Mouse (Mus musculus) neural tube, embryonic 12.5 days (tissue): Measurements from ENCODE around the gene St6galnac6. TPM values are rescaled to one million over a fixed set of nuclear protein-coding genes. Genes with fewer than 3 reads are reported as not detected.

Source experiments
- ATAC-seq: fragments of 200-750 bp; cut with Nextera tagmentation; 2 replicates; pipeline ENCODE4 v1.8.0; 2017; ENCODE audit warnings: low read depth, mild to moderate bottlenecking, moderate TSS enrichment, moderate library complexity; ENCODE audit not compliant: low FRiP score
- H3K27ac ChIP-seq: fragments of 300-500 bp; sonication (generic); 2 replicates; pipeline ENCODE4 v1.5.1; 2016
- H3K27me3 ChIP-seq: fragments of 300-500 bp; sonication (generic); replicated peaks from 2 replicates; pipeline ENCODE4 v1.6.1; 2016; ENCODE audit warnings: mild to moderate bottlenecking
- H3K36me3 ChIP-seq: fragments of 300-500 bp; sonication (generic); 2 replicates; pipeline ENCODE4 v1.6.1; 2016; ENCODE audit warnings: mild to moderate bottlenecking
- H3K4me1 ChIP-seq: fragments of 300-500 bp; sonication (generic); 2 replicates; pipeline ENCODE4 v1.6.1; 2016
- H3K4me2 ChIP-seq: fragments of 300-500 bp; sonication (generic); replicated peaks from 2 replicates; pipeline ENCODE4 v1.6.1; 2016; ENCODE audit warnings: mild to moderate bottlenecking
- H3K4me3 ChIP-seq: fragments of 300-500 bp; sonication (generic); 2 replicates; pipeline ENCODE4 v1.5.1; 2016
- H3K9ac ChIP-seq: fragments of 300-500 bp; sonication (generic); 2 replicates; pipeline ENCODE4 v1.6.1; 2016; ENCODE audit warnings: mild to moderate bottlenecking
- H3K9me3 ChIP-seq: fragments of 300-500 bp; sonication (generic); 2 replicates; pipeline ENCODE4 v1.6.1; 2016; ENCODE audit warnings: mild to moderate bottlenecking
- WGBS: fragments of 180-500 bp; shearing (Covaris S2); methylation state at CpG from one replicate; pipeline ENCODE4 v1.1.7; 2016; 5-methylcytosine and 5-hydroxymethylcytosine counted together
- polyA plus RNA-seq: library from polyadenylated mRNA; unstranded; fragments of >200 nt; fragmentation: Nextera tagmentation; extraction: Ambion mirVana; gene quantifications from 2 replicates; pipeline ENCODE4 v1.2.1, GENCODE M21; 2016

Gene St6galnac6
- polyA plus RNA-seq, 1 experiment from 2014 or later: 10.1 TPM

- H3K27me3 ChIP-seq: no peaks in the 10 kb centered on the region
- peaks cover 14% of the 10 kb centered on the region for H3K4me1 ChIP-seq
- H3K27ac ChIP-seq: no peak overlapping the region
- WGBS: 40% methylated on average over 9 of the region's 9 CpGs
- peak overlapping the region; percentile 44 for H3K4me3 ChIP-seq
- H3K36me3 ChIP-seq: no peaks in the 10 kb centered on the region; the same call in 1 of the 2 replicates
- H3K9me3 ChIP-seq: no peaks in the 10 kb centered on the region
- peak overlapping the region; percentile 58 for H3K9ac ChIP-seq
- no peak for ATAC-seq
- peak overlapping the region; percentile 67 for H3K4me2 ChIP-seq
Measured at GRCm38 (mm10) chr2:32587731-32588321, 11.7 kb upstream of the St6galnac6 start.

GRCm38 (mm10) chr2:32589213-32589795, 10.2 kb upstream of the St6galnac6 start:
- no peak overlapping the region for H3K4me3 ChIP-seq
- H3K36me3 ChIP-seq: no peaks in the 10 kb centered on the region; the same call in 1 of the 2 replicates
- WGBS: 79% methylated on average over 11 of the region's 11 CpGs
- no peaks in the 10 kb centered on the region for H3K27me3 ChIP-seq
- H3K27ac ChIP-seq: no peak overlapping the region
- H3K9ac ChIP-seq: no peak overlapping the region
- H3K4me2 ChIP-seq: no peak overlapping the region
- peaks cover 14% of the 10 kb centered on the region for H3K4me1 ChIP-seq
- no peak for ATAC-seq
- no peaks in the 10 kb centered on the region for H3K9me3 ChIP-seq

- Histone ChIP-seq H3K9ac (no peak overlapping the region), H3K4me1 (peaks cover 14% of the 10 kb centered on the region), H3K27ac (no peak overlapping the region), H3K4me2 (no peak overlapping the region), H3K27me3 (no peaks in the 10 kb centered on the region), H3K36me3 (peaks cover 3% of the 10 kb centered on the region; the same call in 1 of the 2 replicates), H3K9me3 (no peaks in the 10 kb centered on the region), H3K4me3 (no peak overlapping the region)
- 81% methylated on average over 10 of the region's 10 CpGs for WGBS
- ATAC-seq: no peak
Measured at GRCm38 (mm10) chr2:32590224-32590623, 9.3 kb upstream of the St6galnac6 start.

- H3K4me1 ChIP-seq: peaks cover 14% of the 10 kb centered on the region
- no peak overlapping the region for H3K9ac ChIP-seq
- no peak overlapping the region for H3K4me3 ChIP-seq
- WGBS: 70% methylated on average over 6 of the region's 6 CpGs
- no peak for ATAC-seq
- no peak overlapping the region for H3K4me2 ChIP-seq
- H3K27ac ChIP-seq: no peak overlapping the region
- peaks cover 3% of the 10 kb centered on the region; the same call in 1 of the 2 replicates for H3K36me3 ChIP-seq
- H3K27me3 ChIP-seq: no peaks in the 10 kb centered on the region
- no peaks in the 10 kb centered on the region for H3K9me3 ChIP-seq
Measured at GRCm38 (mm10) chr2:32591249-32591648, 8.3 kb upstream of the St6galnac6 start.

- 90% methylated on average over 13 of the region's 13 CpGs for WGBS
- H3K36me3 ChIP-seq: peaks cover 7% of the 10 kb centered on the region; the same call in 1 of the 2 replicates
- ATAC-seq: no peak
- no peaks in the 10 kb centered on the region for H3K9me3 ChIP-seq
- no peak overlapping the region for H3K4me2 ChIP-seq
- no peaks in the 10 kb centered on the region for H3K4me1 ChIP-seq
- H3K27ac ChIP-seq: no peak overlapping the region
- H3K4me3 ChIP-seq: no peak overlapping the region
- H3K9ac ChIP-seq: no peak overlapping the region
- H3K27me3 ChIP-seq: no peaks in the 10 kb centered on the region
Measured at GRCm38 (mm10) chr2:32596725-32597124, 2.8 kb upstream of the St6galnac6 start.

GRCm38 (mm10) chr2:32597248-32597647, 2.3 kb upstream of the St6galnac6 start:
- WGBS: 91% methylated on average over 5 of the region's 5 CpGs
- ATAC-seq: no peak

GRCm38 (mm10) chr2:32597699-32598098, 1.8 kb upstream of the St6galnac6 start:
- Histone ChIP-seq H3K27ac (no peak overlapping the region), H3K9me3 (no peaks in the 10 kb centered on the region), H3K4me1 (no peaks in the 10 kb centered on the region), H3K36me3 (peaks cover 7% of the 10 kb centered on the region; the same call in 1 of the 2 replicates), H3K27me3 (no peaks in the 10 kb centered on the region), H3K9ac (no peak overlapping the region), H3K4me2 (no peak overlapping the region), H3K4me3 (no peak overlapping the region)
- 93% methylated on average over 5 of the region's 5 CpGs for WGBS
- no peak for ATAC-seq

More at GRCm38 (mm10) chr2:32597248-32597647, 2.3 kb upstream of the St6galnac6 start:
- Histone ChIP-seq H3K27ac (no peak overlapping the region), H3K27me3 (no peaks in the 10 kb centered on the region), H3K4me1 (no peaks in the 10 kb centered on the region), H3K9me3 (no peaks in the 10 kb centered on the region), H3K36me3 (peaks cover 7% of the 10 kb centered on the region; the same call in 1 of the 2 replicates), H3K4me3 (no peak overlapping the region), H3K9ac (no peak overlapping the region), H3K4me2 (no peak overlapping the region)

GRCm38 (mm10) chr2:32598506-32598905, 1.0 kb upstream of the St6galnac6 start:
- WGBS: 92% methylated on average over 8 of the region's 8 CpGs

GRCm38 (mm10) chr2:32601417-32602065, 2.0 kb downstream of the St6galnac6 start:
- Histone ChIP-seq H3K4me2 (no peak overlapping the region), H3K9ac (no peak overlapping the region), H3K4me1 (no peaks in the 10 kb centered on the region), H3K4me3 (no peak overlapping the region), H3K27me3 (no peaks in the 10 kb centered on the region), H3K27ac (no peak overlapping the region), H3K9me3 (no peaks in the 10 kb centered on the region), H3K36me3 (peaks cover 5% of the 10 kb centered on the region; the same call in 1 of the 2 replicates)
- peak; percentile 51; the same call in 1 of the 2 replicates for ATAC-seq
- WGBS: 40% methylated on average over 8 of the region's 8 CpGs

More at GRCm38 (mm10) chr2:32598506-32598905, 1.0 kb upstream of the St6galnac6 start:
- no peak overlapping the region for H3K27ac ChIP-seq
- no peaks in the 10 kb centered on the region for H3K4me1 ChIP-seq
- no peak overlapping the region for H3K9ac ChIP-seq
- no peak overlapping the region for H3K4me2 ChIP-seq
- no peak for ATAC-seq
- no peak overlapping the region for H3K4me3 ChIP-seq
- H3K27me3 ChIP-seq: no peaks in the 10 kb centered on the region
- no peaks in the 10 kb centered on the region for H3K9me3 ChIP-seq
- H3K36me3 ChIP-seq: peaks cover 7% of the 10 kb centered on the region; the same call in 1 of the 2 replicates

- ATAC-seq: no peak
- Histone ChIP-seq H3K4me3 (peak overlapping the region; percentile 7; the same call in 1 of the 2 replicates), H3K27me3 (no peaks in the 10 kb centered on the region), H3K4me1 (peaks cover 7% of the 10 kb centered on the region), H3K36me3 (no peaks in the 10 kb centered on the region), H3K9me3 (no peaks in the 10 kb centered on the region), H3K27ac (no peak overlapping the region), H3K9ac (no peak overlapping the region), H3K4me2 (peak overlapping the region; percentile 49)
- under 1% methylated on average over 11 of the region's 11 CpGs for WGBS
Measured at GRCm38 (mm10) chr2:32602600-32603054, 3.1 kb downstream of the St6galnac6 start.

GRCm38 (mm10) chr2:32604631-32605030, 5.1 kb downstream of the St6galnac6 start:
- no peak overlapping the region for H3K27ac ChIP-seq
- H3K4me1 ChIP-seq: peaks cover 19% of the 10 kb centered on the region
- H3K9ac ChIP-seq: no peak overlapping the region
- H3K36me3 ChIP-seq: no peaks in the 10 kb centered on the region
- H3K9me3 ChIP-seq: no peaks in the 10 kb centered on the region
- H3K4me3 ChIP-seq: no peak overlapping the region
- no peaks in the 10 kb centered on the region for H3K27me3 ChIP-seq
- no peak overlapping the region for H3K4me2 ChIP-seq
- ATAC-seq: no peak
- 42% methylated on average over 10 of the region's 10 CpGs for WGBS
